Mouse (Mus musculus) G1E (cell line): ENCODE results near the gene Tpm3.

Experiments
- CTCF ChIP-seq: IDR thresholded peaks from 2 replicates; pipeline ENCODE4 v1.5.1; 2012; ENCODE audit warnings: low read depth, low read length, inconsistent platforms, mixed read lengths
- GATA1 ChIP-seq: IDR thresholded peaks from 2 replicates; pipeline ENCODE4 v1.6.1; 2012; ENCODE audit warnings: borderline replicate concordance, low read length, inconsistent platforms, mixed read lengths
- POLR2AphosphoS5 ChIP-seq: IDR thresholded peaks from 2 replicates; pipeline ENCODE4 v1.6.1; 2012; ENCODE audit warnings: low read depth, low read length, inconsistent platforms; ENCODE audit not compliant: insufficient replicate concordance
- TAL1 ChIP-seq: conservative IDR thresholded peaks from 2 replicates; pipeline ENCODE4 v1.6.1; 2012; ENCODE audit warnings: low read depth, low read length, inconsistent platforms, mixed read lengths

DNA sequence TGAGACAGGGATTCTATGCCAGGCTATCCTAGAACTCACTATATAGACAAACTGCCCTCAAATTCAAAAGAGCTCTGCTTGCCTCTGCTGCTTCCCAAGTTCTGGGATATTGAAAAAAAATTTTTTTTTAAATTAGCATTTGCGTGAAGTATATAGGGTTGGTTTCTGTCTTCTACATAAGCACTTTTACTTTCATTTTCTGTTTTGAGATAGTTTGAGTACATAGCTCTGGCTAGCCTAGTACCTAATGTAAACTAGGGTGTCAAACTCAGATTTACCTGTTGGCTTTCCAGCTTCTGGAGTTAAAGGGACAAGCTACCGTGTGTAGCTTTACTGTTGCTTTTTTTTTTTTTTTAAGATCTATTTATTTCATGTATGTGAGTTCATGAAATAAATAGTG, 29.2 kb downstream of the Tpm3 start:
- TF ChIP-seq TAL1 (no peak), CTCF (no peak), GATA1 (no peak), POLR2AphosphoS5 (no peak)
